Mouse (Mus musculus): ENCODE measurements around the gene H2-M10.6. TPM values are rescaled to one million over a fixed set of nuclear protein-coding genes. Genes with fewer than 3 reads are reported as not detected.
"Not testable (repeated sequence)": the region's sequence is repeated elsewhere in the genome, so short reads cannot be mapped to it uniquely, and the experiment has no call there.

The H2-M10.6 gene
- not detected in 2 replicates for polyA plus RNA-seq (2014; fragmentation: Nextera tagmentation; extraction: Ambion mirVana)

DNA sequence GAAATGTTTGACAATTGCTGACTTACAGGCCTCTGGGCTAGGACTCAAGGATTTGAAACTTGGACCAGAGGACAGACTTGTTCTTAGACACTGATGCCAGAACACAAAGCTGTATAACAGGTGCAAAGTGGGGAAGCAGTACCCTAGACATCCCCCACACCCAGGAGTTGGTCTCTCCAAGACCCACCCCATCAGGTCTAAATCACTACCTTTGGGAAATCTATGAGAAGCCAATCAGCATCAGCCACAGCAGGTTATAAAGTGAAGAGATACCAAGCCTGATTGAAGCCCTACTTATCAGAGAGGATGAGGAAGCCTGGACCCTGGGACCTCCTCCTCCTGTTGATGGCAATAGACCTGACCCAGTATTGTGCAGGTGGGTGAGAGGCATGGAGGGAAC is at the start of gene H2-M10.6:
H2-M10.6 (plus strand) TSS at position 301 of the 400 bp plus-strand sequence.
- ATAC-seq (ENCODE audit: low read depth), result no peak
- H3K9ac ChIP-seq (replicated peaks; ENCODE audit: low read depth, low read length), result no peak within 1 kb of the TSS
- no peaks in the 10 kb centered on the region for H3K4me1 ChIP-seq (ENCODE audit: control insufficient read depth, insufficient read depth, low read length)
- H3K9me3 ChIP-seq (ENCODE audit: control insufficient read depth, low read length), result no peaks in the 10 kb centered on the region
- H3K4me3 ChIP-seq (ENCODE audit: low read depth, low read length), result no peak within 1 kb of the TSS
- H3K27ac ChIP-seq (ENCODE audit: low read depth, low read length), result no peak within 1 kb of the TSS
- no peak within 1 kb of the TSS for H3K4me2 ChIP-seq (ENCODE audit: low read depth, low read length)
- no peaks in the 10 kb centered on the region for H3K27me3 ChIP-seq (ENCODE audit: control insufficient read depth, insufficient read depth, low read length)
- no peaks in the 10 kb centered on the region for H3K36me3 ChIP-seq (ENCODE audit: control insufficient read depth, insufficient read depth, low read length)

DNA sequence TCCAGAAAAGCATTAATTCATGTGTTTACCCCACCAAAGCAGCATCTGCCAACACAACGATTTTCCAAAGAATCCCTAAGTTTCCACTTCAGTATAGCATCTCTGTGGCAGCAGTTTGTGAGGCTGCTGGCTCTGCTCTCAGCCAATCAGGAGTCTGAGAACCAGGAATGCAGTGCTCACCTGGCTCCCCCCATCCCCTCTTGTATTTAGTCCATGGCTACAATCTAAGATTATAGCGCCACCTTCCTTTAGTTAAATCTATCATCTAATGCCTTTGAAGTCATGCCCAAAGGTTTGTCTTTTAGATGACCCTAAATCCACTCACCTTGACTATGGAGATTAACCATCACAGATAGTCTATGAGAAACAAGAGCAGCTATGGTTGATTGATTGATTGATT is 48.2 kb upstream of the H2-M10.6 start:
- no peaks in the 10 kb centered on the region for H3K27me3 ChIP-seq (ENCODE audit: control insufficient read depth, insufficient read depth, low read length)
- no peaks in the 10 kb centered on the region for H3K9me3 ChIP-seq (ENCODE audit: control insufficient read depth, low read length)
- 0 out of 2 replicates have a peak, but pooled peaks have one; percentile 21 for ATAC-seq (ENCODE audit: low read depth)
- H3K4me3 ChIP-seq (ENCODE audit: low read depth, low read length), result no peak overlapping the region
- H3K9ac ChIP-seq (replicated peaks; ENCODE audit: low read depth, low read length), result no peak overlapping the region
- 62% methylated on average over 2 of the region's 2 CpGs for WGBS
- H3K4me2 ChIP-seq (ENCODE audit: low read depth, low read length), result no peak overlapping the region
- no peaks in the 10 kb centered on the region for H3K4me1 ChIP-seq (ENCODE audit: control insufficient read depth, insufficient read depth, low read length)
- no peak overlapping the region for H3K27ac ChIP-seq (ENCODE audit: low read depth, low read length)
- H3K36me3 ChIP-seq (ENCODE audit: control insufficient read depth, insufficient read depth, low read length), result no peaks in the 10 kb centered on the region

DNA sequence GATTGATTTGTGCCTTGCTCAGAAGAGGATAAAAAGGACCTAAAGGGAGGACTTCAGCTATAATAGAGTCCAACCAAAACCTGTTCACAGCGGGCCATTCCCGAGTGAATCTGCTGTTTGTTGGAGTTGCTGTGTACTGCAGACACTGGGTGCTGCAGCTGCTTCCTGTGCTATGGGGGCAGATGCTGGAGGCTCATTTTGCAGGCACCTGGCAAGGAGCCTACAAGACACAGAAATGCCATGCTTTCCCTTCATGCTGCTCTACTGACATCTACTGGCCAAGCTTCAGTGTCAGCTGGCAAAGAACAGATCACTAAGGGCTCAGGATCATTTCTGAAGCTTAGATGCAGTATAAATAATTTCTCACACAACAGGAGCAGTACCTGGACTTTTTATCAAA is 47.7 kb upstream of the H2-M10.6 start:
- 28% methylated on average over 2 of the region's 2 CpGs for WGBS
- not testable (repeated sequence) for H3K4me3 ChIP-seq (ENCODE audit: low read depth, low read length); H3K9me3 ChIP-seq (ENCODE audit: control insufficient read depth, low read length); H3K4me1 ChIP-seq (ENCODE audit: control insufficient read depth, insufficient read depth, low read length); H3K4me2 ChIP-seq (ENCODE audit: low read depth, low read length); H3K27ac ChIP-seq (ENCODE audit: low read depth, low read length); H3K36me3 ChIP-seq (ENCODE audit: control insufficient read depth, insufficient read depth, low read length); H3K27me3 ChIP-seq (ENCODE audit: control insufficient read depth, insufficient read depth, low read length); H3K9ac ChIP-seq (replicated peaks; ENCODE audit: low read depth, low read length)
- peak; percentile 70 for ATAC-seq (ENCODE audit: low read depth)

DNA sequence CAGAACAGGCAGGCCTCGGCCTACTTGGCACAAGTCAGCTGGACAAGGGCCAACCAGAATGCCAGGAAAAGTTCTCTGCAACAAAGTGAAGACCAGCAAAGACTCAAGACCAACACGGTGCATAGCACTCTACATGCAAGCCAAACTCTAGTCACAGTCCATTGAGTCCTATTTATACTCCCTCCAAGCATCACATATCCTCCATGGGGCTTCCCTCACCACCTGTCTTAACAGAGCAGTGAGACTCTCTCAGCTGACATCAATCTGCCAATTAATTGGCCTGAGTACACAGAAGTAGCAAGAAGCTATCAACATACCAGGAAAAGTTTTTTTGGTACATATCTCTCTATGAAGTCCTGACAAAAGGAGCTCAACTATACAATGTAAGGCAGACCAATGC is 46.6 kb upstream of the H2-M10.6 start:
- H3K4me2 ChIP-seq (ENCODE audit: low read depth, low read length); H3K27me3 ChIP-seq (ENCODE audit: control insufficient read depth, insufficient read depth, low read length); H3K36me3 ChIP-seq (ENCODE audit: control insufficient read depth, insufficient read depth, low read length); ATAC-seq (ENCODE audit: low read depth); H3K27ac ChIP-seq (ENCODE audit: low read depth, low read length); H3K9ac ChIP-seq (replicated peaks; ENCODE audit: low read depth, low read length); H3K4me3 ChIP-seq (ENCODE audit: low read depth, low read length); H3K9me3 ChIP-seq (ENCODE audit: control insufficient read depth, low read length); H3K4me1 ChIP-seq (ENCODE audit: control insufficient read depth, insufficient read depth, low read length): not testable (repeated sequence)
- 66% methylated on average over 2 of the region's 2 CpGs for WGBS

DNA sequence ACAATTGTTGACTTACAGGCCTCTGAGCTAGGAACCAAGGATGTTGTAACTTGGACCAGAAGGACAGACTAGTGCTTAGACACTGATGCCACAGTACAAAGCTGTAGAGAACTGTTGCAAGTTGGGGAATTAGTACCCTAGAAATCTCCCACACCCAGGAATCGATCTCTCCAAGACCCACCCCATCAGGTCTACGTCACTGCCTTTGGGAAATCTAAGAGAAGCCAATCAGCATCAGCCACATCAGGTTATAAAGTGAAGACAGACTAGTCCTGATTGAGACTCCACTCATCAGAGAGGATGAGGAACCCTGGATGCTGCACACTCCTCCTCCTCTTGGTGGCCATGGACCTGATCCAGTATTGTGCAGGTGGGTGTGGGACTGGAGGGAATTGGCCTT is 39.4 kb upstream of the H2-M10.6 start, which contains the start of gene H2-M10.5:
H2-M10.5 (plus strand) TSS at position 301 of the 400 bp plus-strand sequence.
- not testable (repeated sequence) for ATAC-seq (ENCODE audit: low read depth)
- 94% methylated on average over 2 of the region's 2 CpGs for WGBS

DNA sequence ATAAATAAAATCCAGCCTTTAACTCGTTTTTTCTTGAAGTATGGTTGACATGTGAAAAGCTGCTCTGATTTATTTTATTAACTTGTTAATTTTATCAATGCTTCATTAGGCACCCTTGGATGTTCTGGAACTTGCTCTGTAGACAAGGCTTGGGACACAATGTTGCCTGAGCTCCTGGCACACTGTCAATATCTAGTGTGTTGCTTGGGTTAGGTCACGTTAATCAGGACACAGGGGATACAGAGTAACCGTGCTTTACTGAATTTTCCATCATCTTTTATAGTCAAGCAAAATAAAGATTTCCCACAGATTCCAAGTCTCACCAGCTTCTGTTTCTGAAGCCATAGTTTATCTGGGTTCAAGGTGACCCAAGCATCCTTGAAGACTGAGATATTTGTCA is 30.4 kb upstream of the H2-M10.6 start:
- Histone ChIP-seq H3K27me3 (ENCODE audit: control insufficient read depth, insufficient read depth, low read length) (no peaks in the 10 kb centered on the region), H3K4me1 (ENCODE audit: control insufficient read depth, insufficient read depth, low read length) (no peaks in the 10 kb centered on the region), H3K36me3 (ENCODE audit: control insufficient read depth, insufficient read depth, low read length) (no peaks in the 10 kb centered on the region), H3K27ac (ENCODE audit: low read depth, low read length) (no peak overlapping the region), H3K4me2 (ENCODE audit: low read depth, low read length) (no peak overlapping the region), H3K4me3 (ENCODE audit: low read depth, low read length) (no peak overlapping the region), H3K9ac (replicated peaks; ENCODE audit: low read depth, low read length) (no peak overlapping the region), H3K9me3 (ENCODE audit: control insufficient read depth, low read length) (no peaks in the 10 kb centered on the region)
- ATAC-seq (ENCODE audit: low read depth), result no peak
- WGBS, result 78% methylated on average over 3 of the region's 3 CpGs

More for the DNA sequence above, 39.4 kb upstream of the H2-M10.6 start, which contains the start of gene H2-M10.5:
- not testable (repeated sequence) for H3K9me3 ChIP-seq (ENCODE audit: control insufficient read depth, low read length); H3K27me3 ChIP-seq (ENCODE audit: control insufficient read depth, insufficient read depth, low read length); H3K4me2 ChIP-seq (ENCODE audit: low read depth, low read length); H3K36me3 ChIP-seq (ENCODE audit: control insufficient read depth, insufficient read depth, low read length); H3K4me3 ChIP-seq (ENCODE audit: low read depth, low read length); H3K4me1 ChIP-seq (ENCODE audit: control insufficient read depth, insufficient read depth, low read length); H3K9ac ChIP-seq (replicated peaks; ENCODE audit: low read depth, low read length); H3K27ac ChIP-seq (ENCODE audit: low read depth, low read length)

DNA sequence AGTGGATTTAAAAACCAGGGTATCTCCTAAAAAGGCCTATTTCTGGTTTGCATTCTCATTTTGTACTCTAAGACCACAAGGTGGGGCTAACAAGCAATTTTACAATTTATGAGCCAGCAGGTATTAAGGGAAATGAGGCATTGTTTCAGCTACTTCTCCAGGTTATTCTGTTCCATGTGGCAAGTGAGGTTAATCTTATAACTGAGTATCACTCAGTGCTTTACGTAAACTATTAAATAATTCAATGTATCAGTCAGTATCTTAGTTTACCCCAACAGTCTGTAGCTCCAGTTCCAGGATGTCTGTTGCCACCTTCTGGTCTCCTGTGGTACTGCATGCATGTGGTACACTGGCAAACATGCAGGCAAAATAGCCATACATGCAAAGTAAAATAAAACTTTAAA is 25.5 kb upstream of the H2-M10.6 start:
- not testable (repeated sequence) for H3K4me1 ChIP-seq (ENCODE audit: control insufficient read depth, insufficient read depth, low read length); H3K36me3 ChIP-seq (ENCODE audit: control insufficient read depth, insufficient read depth, low read length); H3K27ac ChIP-seq (ENCODE audit: low read depth, low read length); H3K9ac ChIP-seq (replicated peaks; ENCODE audit: low read depth, low read length); H3K27me3 ChIP-seq (ENCODE audit: control insufficient read depth, insufficient read depth, low read length); ATAC-seq (ENCODE audit: low read depth); H3K4me2 ChIP-seq (ENCODE audit: low read depth, low read length); H3K9me3 ChIP-seq (ENCODE audit: control insufficient read depth, low read length); H3K4me3 ChIP-seq (ENCODE audit: low read depth, low read length)
- WGBS, result 41% methylated on average over 1 of the region's 1 CpGs

DNA sequence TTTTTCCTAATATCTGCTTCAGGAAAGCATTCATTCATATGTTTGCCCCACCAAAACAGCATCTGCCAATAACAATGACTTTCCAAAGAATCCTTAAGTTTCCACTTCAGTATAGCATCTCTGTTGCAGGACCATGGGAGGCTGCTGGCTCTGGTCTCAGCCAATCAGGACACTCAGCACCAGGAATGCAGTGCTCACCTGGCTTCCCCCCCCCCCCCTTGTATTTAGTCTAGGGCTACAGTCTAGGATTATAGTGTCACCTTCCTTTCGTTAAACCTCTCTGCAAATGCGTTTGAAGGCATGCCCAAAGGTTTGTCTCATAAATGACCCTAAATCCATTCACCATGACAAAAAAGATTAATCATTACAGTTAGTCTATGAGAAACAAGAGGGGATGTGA is 23.6 kb upstream of the H2-M10.6 start:
- Histone ChIP-seq H3K27me3 (ENCODE audit: control insufficient read depth, insufficient read depth, low read length) (no peaks in the 10 kb centered on the region), H3K9me3 (ENCODE audit: control insufficient read depth, low read length) (no peaks in the 10 kb centered on the region), H3K4me3 (ENCODE audit: low read depth, low read length) (no peak overlapping the region), H3K4me1 (ENCODE audit: control insufficient read depth, insufficient read depth, low read length) (no peaks in the 10 kb centered on the region), H3K4me2 (ENCODE audit: low read depth, low read length) (no peak overlapping the region), H3K36me3 (ENCODE audit: control insufficient read depth, insufficient read depth, low read length) (no peaks in the 10 kb centered on the region), H3K27ac (ENCODE audit: low read depth, low read length) (no peak overlapping the region), H3K9ac (replicated peaks; ENCODE audit: low read depth, low read length) (no peak overlapping the region)
- WGBS, result 74% methylated on average over 2 of the region's 2 CpGs
- ATAC-seq (ENCODE audit: low read depth), result peak; percentile 70

DNA sequence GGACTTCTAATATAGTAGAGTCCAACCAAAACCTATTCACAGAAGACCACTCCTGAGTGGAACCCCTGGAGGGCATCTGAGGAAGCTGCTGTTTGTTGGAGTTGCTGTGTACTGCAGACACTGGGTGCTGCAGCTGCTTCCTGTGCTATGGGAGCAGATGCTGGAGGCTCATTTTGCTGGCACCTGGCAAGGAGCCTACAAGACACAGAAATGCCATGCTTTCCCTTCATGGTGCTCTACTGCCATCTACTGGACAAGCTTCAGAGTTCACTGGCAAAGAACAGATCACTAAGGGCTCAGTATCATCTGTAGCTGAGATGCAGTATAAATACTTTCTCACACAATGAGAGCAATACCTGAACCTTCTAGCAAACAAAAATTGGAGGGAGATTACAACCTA is 23.2 kb upstream of the H2-M10.6 start:
- not testable (repeated sequence) for H3K4me3 ChIP-seq (ENCODE audit: low read depth, low read length); H3K27me3 ChIP-seq (ENCODE audit: control insufficient read depth, insufficient read depth, low read length); H3K9me3 ChIP-seq (ENCODE audit: control insufficient read depth, low read length); H3K27ac ChIP-seq (ENCODE audit: low read depth, low read length); H3K4me2 ChIP-seq (ENCODE audit: low read depth, low read length); H3K9ac ChIP-seq (replicated peaks; ENCODE audit: low read depth, low read length); H3K36me3 ChIP-seq (ENCODE audit: control insufficient read depth, insufficient read depth, low read length); H3K4me1 ChIP-seq (ENCODE audit: control insufficient read depth, insufficient read depth, low read length)
- ATAC-seq (ENCODE audit: low read depth), result peak; percentile 93

DNA sequence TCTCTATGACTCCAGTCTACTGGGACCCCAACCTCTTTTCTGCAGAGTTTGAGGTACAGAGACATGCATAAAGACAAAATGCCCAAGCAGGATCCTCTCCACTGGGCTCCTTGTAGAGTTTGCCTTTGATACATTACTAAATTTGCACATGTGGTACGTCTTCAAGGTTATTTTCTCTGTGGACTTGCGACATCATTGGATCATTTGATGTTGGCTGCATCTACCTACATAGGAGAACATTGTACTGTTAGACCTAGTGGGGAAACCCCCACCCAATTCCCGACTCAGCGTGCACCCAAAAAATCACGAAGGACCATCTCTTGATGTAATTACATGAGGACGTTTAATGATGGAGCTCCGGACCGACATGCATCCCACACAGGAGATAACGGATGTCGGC is 12.5 kb upstream of the H2-M10.6 start:
- H3K9ac ChIP-seq (replicated peaks; ENCODE audit: low read depth, low read length), result no peak overlapping the region
- no peaks in the 10 kb centered on the region for H3K4me1 ChIP-seq (ENCODE audit: control insufficient read depth, insufficient read depth, low read length)
- no peak overlapping the region for H3K4me3 ChIP-seq (ENCODE audit: low read depth, low read length)
- H3K4me2 ChIP-seq (ENCODE audit: low read depth, low read length), result no peak overlapping the region
- no peak overlapping the region for H3K27ac ChIP-seq (ENCODE audit: low read depth, low read length)
- no peaks in the 10 kb centered on the region for H3K9me3 ChIP-seq (ENCODE audit: control insufficient read depth, low read length)
- ATAC-seq (ENCODE audit: low read depth), result no peak
- H3K36me3 ChIP-seq (ENCODE audit: control insufficient read depth, insufficient read depth, low read length), result no peaks in the 10 kb centered on the region
- H3K27me3 ChIP-seq (ENCODE audit: control insufficient read depth, insufficient read depth, low read length), result no peaks in the 10 kb centered on the region
- 94% methylated on average over 10 of the region's 10 CpGs for WGBS

All from neural tube, embryonic 14.5 days (tissue).